Mouse (Mus musculus) limb, embryonic 15.5 days (tissue): ENCODE measurements around the gene Tor3a. TPM values are rescaled to one million over a fixed set of nuclear protein-coding genes. Genes with fewer than 3 reads are reported as not detected.

Source experiments
- ATAC-seq: fragments of 200-750 bp; cut with Nextera tagmentation; 2 replicates; pipeline ENCODE4 v1.8.0; 2017; ENCODE audit warnings: low read depth, moderate TSS enrichment; ENCODE audit not compliant: insufficient number of reproducible peaks, low FRiP score, low TSS enrichment
- H3K27ac ChIP-seq: fragments of 300-500 bp; sonication (generic); 2 replicates; pipeline ENCODE4 v1.5.1; 2015; ENCODE audit warnings: moderate library complexity, mild to moderate bottlenecking, inconsistent platforms
- H3K27me3 ChIP-seq: fragments of 300-500 bp; sonication (generic); 2 replicates; pipeline ENCODE4 v1.6.1; 2015; ENCODE audit warnings: inconsistent platforms
- H3K36me3 ChIP-seq: fragments of 300-500 bp; sonication (generic); 2 replicates; pipeline ENCODE4 v1.6.1; 2015; ENCODE audit warnings: inconsistent platforms
- H3K4me1 ChIP-seq: fragments of 300-500 bp; sonication (generic); 2 replicates; pipeline ENCODE4 v1.6.1; 2015; ENCODE audit warnings: inconsistent platforms
- H3K4me2 ChIP-seq: fragments of 300-500 bp; sonication (generic); 2 replicates; pipeline ENCODE4 v1.6.1; 2015; ENCODE audit warnings: mild to moderate bottlenecking, inconsistent platforms
- H3K4me3 ChIP-seq: fragments of 300-500 bp; sonication (generic); 2 replicates; pipeline ENCODE4 v1.5.1; 2015; ENCODE audit warnings: mild to moderate bottlenecking, inconsistent platforms
- H3K9ac ChIP-seq: fragments of 300-500 bp; sonication (generic); 2 replicates; pipeline ENCODE4 v1.6.1; 2015; ENCODE audit warnings: inconsistent platforms
- H3K9me3 ChIP-seq: fragments of 300-500 bp; sonication (generic); 2 replicates; pipeline ENCODE4 v1.6.1; 2016; ENCODE audit warnings: inconsistent platforms
- WGBS: fragments of 180-500 bp; shearing (Covaris S2); methylation state at CpG from one replicate; pipeline ENCODE4 v1.1.7; 2015; 5-methylcytosine and 5-hydroxymethylcytosine counted together
- polyA plus RNA-seq: library from polyadenylated mRNA; unstranded; fragments of >200 nt; fragmentation: Nextera tagmentation; extraction: Ambion mirVana; gene quantifications from 2 replicates; pipeline ENCODE4 v1.2.1, GENCODE M21; 2015

Gene Tor3a
- polyA plus RNA-seq, 1 experiment from 2014 or later, result 13.9 TPM

DNA sequence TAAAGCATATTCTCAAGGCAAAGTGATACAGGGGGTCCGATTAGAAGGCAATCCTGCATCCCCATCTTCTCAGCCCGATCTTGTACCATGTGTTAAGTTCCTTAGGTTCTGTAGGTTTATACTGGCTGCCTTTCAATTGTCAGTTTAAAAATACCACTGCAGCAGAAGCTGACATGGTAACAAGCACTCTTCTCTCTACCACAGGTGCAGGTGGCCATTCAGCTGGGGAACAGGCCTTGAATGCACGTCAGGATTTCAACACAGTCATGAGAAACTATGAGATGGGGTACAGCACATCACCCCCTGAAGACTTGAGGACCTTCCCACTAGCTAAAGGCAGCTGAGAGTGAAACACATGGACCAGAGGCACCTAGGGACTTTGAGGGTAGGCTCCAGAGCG lies 29.3 kb upstream of the Tor3a start:
- H3K4me1 ChIP-seq, result no peaks in the 10 kb centered on the region
- H3K4me2 ChIP-seq, result no peak overlapping the region
- H3K9ac ChIP-seq, result no peak overlapping the region
- H3K27ac ChIP-seq, result no peak overlapping the region
- H3K27me3 ChIP-seq, result no peaks in the 10 kb centered on the region
- peaks cover 65% of the 10 kb centered on the region for H3K36me3 ChIP-seq
- H3K4me3 ChIP-seq, result no peak overlapping the region
- H3K9me3 ChIP-seq, result no peaks in the 10 kb centered on the region
- no peak for ATAC-seq
- 93% methylated on average over 4 of the region's 4 CpGs for WGBS

DNA sequence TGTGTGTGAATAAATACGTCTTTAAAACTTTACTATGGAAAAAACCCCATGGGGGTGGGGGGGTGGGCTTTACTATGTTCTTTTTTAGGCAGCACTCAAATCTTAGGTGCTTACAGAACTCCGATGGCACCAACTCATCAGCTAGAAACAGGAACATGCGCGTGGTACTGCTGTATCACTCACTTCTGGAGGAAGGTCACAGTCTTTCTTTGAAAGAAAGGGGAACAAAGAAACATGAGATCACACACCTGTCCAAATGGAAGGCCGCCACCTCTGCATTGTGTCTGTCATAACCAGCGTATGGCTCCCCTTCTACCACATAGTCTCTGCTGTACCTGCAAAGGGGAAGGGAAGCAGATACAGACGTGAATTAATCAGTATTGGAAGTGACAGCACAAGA lies 28.0 kb upstream of the Tor3a start:
- no peaks in the 10 kb centered on the region for H3K9me3 ChIP-seq
- WGBS, result 86% methylated on average over 7 of the region's 7 CpGs
- no peak for ATAC-seq
- no peak overlapping the region for H3K9ac ChIP-seq
- no peak overlapping the region for H3K4me2 ChIP-seq
- H3K27ac ChIP-seq, result no peak overlapping the region
- peaks cover 75% of the 10 kb centered on the region for H3K36me3 ChIP-seq
- no peaks in the 10 kb centered on the region for H3K27me3 ChIP-seq
- no peak overlapping the region for H3K4me3 ChIP-seq
- no peaks in the 10 kb centered on the region for H3K4me1 ChIP-seq

DNA sequence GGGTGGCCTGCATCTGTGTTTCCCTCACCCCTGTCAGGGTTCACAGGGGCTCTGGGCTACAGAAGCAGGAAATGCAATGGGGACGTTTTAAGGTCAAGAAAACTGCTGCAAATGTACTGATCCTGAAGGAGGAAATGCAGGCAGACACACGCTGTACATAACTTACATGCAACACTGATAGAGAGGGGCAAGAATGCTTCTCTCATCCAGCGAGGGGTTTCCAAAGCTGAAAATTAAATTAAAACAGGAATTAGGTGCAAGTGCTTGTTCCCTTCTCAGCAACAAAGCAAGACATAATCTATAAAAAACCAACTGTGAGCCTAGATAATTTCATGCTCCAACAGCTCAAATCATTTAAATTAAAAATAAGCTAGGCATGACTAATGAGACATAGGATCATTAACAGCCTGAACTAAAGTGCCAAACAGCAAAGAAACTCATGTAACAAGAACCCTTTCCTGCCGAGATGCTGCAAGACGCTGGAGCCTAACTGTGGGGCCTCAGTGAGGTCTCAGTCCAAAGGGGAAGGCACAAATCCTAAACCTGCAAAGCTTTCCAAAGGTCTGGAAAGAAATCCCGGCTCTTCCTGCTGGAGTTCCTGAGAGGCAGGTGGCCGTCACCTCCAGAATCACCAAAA lies 12.0 kb upstream of the Tor3a start:
- H3K27me3 ChIP-seq, result no peaks in the 10 kb centered on the region
- H3K27ac ChIP-seq, result no peak overlapping the region
- no peak overlapping the region for H3K9ac ChIP-seq

DNA sequence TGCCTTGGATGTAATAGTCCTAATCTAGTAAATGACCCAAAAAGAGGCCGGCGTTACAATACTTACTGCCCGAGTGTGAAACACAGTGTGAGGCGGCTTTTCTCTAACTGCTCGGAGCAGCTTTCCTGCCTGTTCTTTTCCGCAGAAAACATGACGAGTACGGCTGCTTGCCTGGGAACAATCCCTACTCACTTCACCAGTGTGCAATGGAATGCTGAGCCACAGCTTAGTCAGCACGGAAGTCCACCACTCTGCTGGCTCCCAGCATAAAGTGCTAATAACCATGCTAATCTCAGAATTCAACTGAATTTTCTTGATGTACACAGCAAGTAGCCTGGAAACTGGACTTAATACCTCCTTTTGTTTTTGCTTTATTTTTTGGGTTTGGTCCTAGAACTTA lies 5.4 kb upstream of the Tor3a start:
- Histone ChIP-seq H3K27ac (no peak overlapping the region), H3K9me3 (no peaks in the 10 kb centered on the region), H3K4me3 (no peak overlapping the region), H3K4me2 (no peak overlapping the region), H3K4me1 (peaks cover 3% of the 10 kb centered on the region), H3K36me3 (peaks cover 37% of the 10 kb centered on the region), H3K9ac (no peak overlapping the region), H3K27me3 (no peaks in the 10 kb centered on the region)
- 82% methylated on average over 9 of the region's 9 CpGs for WGBS
- no peak for ATAC-seq

More for the DNA sequence above, 12.0 kb upstream of the Tor3a start:
- ATAC-seq, result no peak
- Histone ChIP-seq H3K4me2 (no peak overlapping the region), H3K9me3 (no peaks in the 10 kb centered on the region), H3K4me1 (no peaks in the 10 kb centered on the region), H3K4me3 (no peak overlapping the region), H3K36me3 (peaks cover 84% of the 10 kb centered on the region)
- WGBS, result 63% methylated on average over 7 of the region's 7 CpGs

DNA sequence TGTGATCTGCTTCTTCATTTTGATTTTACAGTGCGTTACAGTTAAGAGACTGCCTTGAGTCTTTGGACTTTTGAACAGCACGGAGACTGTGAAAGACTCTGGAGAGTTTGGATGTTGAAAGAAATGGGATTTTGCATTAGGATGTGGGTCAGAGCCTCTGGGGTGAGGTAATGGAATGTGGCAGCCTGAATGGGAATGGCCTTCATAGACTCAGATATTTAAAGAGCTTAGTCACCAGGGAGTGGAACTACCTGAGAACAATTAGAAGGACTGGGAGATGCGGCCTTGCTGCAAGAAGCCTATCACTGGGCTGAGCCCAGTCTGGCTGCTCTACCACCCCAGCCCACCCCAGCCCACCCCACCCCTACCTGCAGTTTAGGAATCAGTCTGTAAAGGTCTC lies 3.1 kb upstream of the Tor3a start:
- 71% methylated on average over 3 of the region's 3 CpGs for WGBS
- ATAC-seq, result no peak
- no peak overlapping the region for H3K4me2 ChIP-seq
- no peak overlapping the region for H3K9ac ChIP-seq
- no peak overlapping the region for H3K27ac ChIP-seq
- H3K36me3 ChIP-seq, result peaks cover 24% of the 10 kb centered on the region
- H3K9me3 ChIP-seq, result no peaks in the 10 kb centered on the region
- no peaks in the 10 kb centered on the region for H3K27me3 ChIP-seq
- no peak overlapping the region for H3K4me3 ChIP-seq
- peaks cover 16% of the 10 kb centered on the region for H3K4me1 ChIP-seq

DNA sequence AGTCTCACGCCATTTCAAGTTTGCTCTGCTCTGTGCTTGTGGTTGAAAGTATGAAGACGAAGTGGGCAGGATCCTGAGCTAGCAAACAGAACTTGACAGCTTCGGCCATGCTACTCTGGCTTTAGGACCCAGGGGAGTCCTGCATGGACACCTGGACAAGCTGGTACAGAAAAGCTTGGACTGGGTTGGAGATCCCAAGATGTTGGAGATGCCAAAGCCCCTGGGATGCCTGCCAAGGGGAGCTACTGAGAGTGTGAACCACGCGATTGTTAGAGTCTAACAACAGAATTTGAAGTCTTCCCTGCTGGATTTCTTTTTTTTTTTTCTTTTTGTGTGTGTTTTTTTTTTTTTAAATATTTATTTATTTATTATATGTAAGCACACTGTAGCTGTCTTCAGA lies 2.4 kb upstream of the Tor3a start:
- Histone ChIP-seq H3K27me3 (no peaks in the 10 kb centered on the region), H3K36me3 (peaks cover 19% of the 10 kb centered on the region), H3K9ac (no peak overlapping the region), H3K9me3 (no peaks in the 10 kb centered on the region), H3K4me3 (no peak overlapping the region), H3K4me2 (no peak overlapping the region), H3K27ac (no peak overlapping the region), H3K4me1 (peaks cover 16% of the 10 kb centered on the region)
- no peak for ATAC-seq
- 81% methylated on average over 5 of the region's 5 CpGs for WGBS

DNA sequence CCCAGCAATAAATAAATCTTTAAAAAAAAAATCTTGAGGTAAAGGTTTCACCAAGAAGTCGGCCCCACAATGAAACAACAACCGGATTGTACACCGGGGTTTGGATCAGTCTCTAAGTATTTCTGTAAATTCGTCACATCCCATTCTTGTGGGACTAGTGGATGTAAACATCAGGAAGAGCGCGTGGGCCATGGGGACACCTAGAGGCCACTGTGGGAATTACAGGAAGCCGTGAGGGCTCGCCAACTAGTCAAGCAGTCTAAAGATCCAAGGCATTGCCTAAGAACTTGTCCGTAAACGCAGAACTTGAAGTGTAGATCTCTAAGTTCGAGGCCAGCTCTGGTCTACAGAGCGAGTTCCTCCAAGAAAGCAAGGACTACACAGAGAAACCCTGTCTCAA lies 2.0 kb upstream of the Tor3a start:
- Histone ChIP-seq H3K27me3 (no peaks in the 10 kb centered on the region), H3K4me3 (no peak overlapping the region), H3K4me2 (no peak overlapping the region), H3K36me3 (peaks cover 16% of the 10 kb centered on the region), H3K9me3 (no peaks in the 10 kb centered on the region), H3K9ac (no peak overlapping the region), H3K27ac (no peak overlapping the region), H3K4me1 (peaks cover 16% of the 10 kb centered on the region)
- ATAC-seq, result no peak
- WGBS, result 37% methylated on average over 12 of the region's 12 CpGs

DNA sequence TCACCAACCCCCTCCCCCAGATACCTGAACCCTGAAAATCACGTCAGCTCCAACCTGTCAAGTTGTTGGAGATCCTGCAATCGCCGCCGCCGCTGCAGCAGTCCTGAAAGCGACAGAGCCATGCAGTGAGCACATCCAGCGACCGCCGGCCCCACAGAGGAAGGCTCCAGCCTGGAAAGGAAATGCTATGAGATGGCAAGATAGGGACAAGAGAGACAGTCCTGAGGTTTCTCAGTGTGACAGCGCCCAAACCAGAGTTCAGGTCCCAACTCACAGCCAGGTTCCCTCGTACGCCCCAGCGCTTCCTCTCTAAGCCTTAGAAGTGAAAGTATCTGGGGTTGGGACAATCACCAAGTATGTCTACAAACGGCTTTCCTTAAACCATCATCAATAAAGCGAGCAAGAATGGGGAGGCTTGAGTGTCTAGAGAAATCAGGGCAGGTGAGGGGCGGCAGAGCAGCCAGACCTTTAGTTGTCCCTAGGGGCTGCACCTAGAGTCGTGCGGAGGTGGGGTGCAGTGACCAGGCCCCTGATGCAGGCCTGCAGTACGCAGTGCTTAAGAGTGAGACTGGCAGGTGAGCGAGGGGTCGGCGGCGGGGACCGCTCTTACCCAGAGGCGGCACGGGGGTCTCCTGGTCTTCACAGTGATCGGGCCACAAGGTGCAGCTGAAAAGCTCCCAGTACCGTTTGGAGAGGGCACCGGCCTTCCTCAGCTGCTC lies 521 bp downstream of the Tor3a start:
- 2% methylated on average over 29 of the region's 29 CpGs for WGBS
- H3K4me3 ChIP-seq, result peak overlapping the region; percentile 64
- no peaks in the 10 kb centered on the region for H3K9me3 ChIP-seq
- H3K4me1 ChIP-seq, result peaks cover 17% of the 10 kb centered on the region
- H3K27me3 ChIP-seq, result no peaks in the 10 kb centered on the region
- peak overlapping the region; percentile 98 for H3K4me2 ChIP-seq
- peak; percentile 31; the same call in 1 of the 2 replicates for ATAC-seq
- peak overlapping the region; percentile 57 for H3K9ac ChIP-seq
- no peak overlapping the region for H3K27ac ChIP-seq
- no peaks in the 10 kb centered on the region for H3K36me3 ChIP-seq

DNA sequence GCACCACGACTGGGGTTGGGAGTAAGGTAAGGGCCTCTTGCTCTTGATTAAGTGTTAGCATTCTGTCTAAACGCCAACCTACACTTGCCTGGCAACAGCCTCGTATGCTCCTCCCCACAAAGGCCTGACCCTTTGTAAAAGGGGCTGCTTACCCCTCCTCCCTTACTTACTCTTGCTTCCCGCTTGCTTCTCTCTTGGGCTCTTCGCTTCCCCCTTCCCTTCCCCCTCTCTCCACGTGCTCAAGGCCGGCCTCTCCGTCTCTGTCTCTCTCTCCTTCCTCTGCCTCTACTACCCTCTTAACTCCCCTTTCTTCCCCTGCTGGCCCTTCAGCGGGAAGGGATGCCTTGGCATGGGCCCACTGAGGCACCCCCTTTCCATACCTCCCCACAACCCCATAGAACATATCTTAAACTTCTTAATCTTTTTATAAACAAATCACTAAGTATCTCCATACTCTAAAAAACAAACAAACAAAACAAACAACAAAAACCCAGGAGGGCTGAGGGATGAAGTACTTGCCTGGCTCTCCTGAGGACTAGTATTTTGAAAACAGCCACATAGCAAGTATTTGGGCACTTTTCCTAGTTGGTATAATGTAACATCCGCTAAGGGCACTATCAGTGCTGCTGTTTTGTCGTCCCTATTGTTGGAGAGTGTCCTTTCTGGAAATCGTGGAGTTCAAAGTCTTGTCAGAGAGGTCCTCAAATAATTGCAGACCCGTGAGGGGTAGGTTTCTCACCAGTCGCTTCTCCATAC lies 1.3 kb downstream of the Tor3a start:
- Histone ChIP-seq H3K9ac (0 out of 2 replicates have a peak overlapping the region, but pooled peaks have one; percentile 57), H3K4me2 (peak overlapping the region; percentile 98), H3K27me3 (no peaks in the 10 kb centered on the region), H3K4me1 (peaks cover 20% of the 10 kb centered on the region), H3K9me3 (no peaks in the 10 kb centered on the region), H3K27ac (no peak overlapping the region), H3K4me3 (peak overlapping the region; percentile 64), H3K36me3 (no peaks in the 10 kb centered on the region)
- WGBS, result 23% methylated on average over 14 of the region's 14 CpGs
- ATAC-seq, result no peak

DNA sequence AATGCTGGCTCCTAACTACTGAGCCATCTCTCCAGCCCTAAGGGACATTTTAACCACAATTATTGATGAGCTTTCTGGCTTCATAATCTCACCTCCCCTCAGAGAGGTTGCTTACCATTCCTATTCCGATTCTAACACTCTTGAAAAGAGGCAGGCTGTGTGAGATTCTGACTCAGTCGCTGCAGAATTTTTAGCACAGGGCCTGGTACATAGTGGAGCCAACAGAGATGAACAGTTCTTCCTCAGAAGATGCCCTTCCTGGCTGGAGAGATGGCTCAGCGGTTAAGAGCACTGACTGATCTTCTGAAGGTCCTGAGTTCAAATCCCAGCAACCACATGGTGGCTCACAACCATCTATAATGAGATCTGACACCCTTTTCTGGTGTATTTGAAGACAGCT lies 2.2 kb downstream of the Tor3a start:
- Histone ChIP-seq H3K4me3 (no peak overlapping the region), H3K27me3 (no peaks in the 10 kb centered on the region), H3K4me2 (no peak overlapping the region), H3K9me3 (no peaks in the 10 kb centered on the region), H3K36me3 (no peaks in the 10 kb centered on the region), H3K27ac (no peak overlapping the region), H3K4me1 (peaks cover 22% of the 10 kb centered on the region), H3K9ac (no peak overlapping the region)
- 92% methylated on average over 3 of the region's 3 CpGs for WGBS
- no peak for ATAC-seq

DNA sequence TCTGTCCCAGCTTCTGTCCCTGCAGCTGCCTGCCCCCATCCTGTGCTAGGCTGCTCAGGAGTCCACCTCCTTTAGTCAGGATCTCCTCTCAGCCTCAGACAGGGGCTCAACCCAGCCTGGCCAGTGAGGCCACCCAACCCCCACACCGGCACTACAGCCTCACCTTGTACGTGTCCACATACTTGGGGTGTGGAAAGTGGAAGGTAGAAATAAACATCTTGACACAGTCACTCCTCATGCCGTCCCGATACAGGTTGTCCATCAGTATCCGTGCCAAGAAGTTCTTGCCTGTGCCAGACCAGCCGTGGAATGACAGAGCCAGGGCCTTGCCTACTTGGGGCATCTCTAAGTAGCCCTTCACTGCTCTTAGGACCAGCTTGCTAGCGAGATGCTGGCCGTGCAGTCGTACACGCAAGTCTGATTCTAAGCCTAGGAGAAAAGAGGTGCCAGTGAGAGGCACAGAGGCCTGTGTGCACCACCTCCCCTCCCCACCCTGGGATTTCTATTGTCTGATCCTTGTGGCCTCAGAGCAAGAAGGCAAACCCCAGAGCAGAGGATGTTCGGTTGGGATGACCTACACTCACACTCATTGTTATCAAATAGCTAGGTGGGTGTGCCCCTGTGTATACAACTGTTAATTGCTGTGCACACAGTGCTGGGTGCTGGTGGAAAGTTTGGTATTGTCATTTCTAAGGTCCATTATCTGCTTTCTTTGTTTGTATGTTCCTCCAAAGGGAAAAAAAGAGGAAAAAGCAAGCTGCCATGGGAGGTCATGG lies 4.8 kb downstream of the Tor3a start:
- Histone ChIP-seq H3K27ac (no peak overlapping the region), H3K4me3 (no peak overlapping the region), H3K27me3 (no peaks in the 10 kb centered on the region), H3K36me3 (no peaks in the 10 kb centered on the region), H3K4me2 (no peak overlapping the region), H3K9ac (no peak overlapping the region), H3K4me1 (peaks cover 21% of the 10 kb centered on the region), H3K9me3 (no peaks in the 10 kb centered on the region)
- ATAC-seq, result no peak
- WGBS, result 47% methylated on average over 11 of the region's 11 CpGs
